Mouse (Mus musculus): ENCODE data around the gene Snupn. TPM values are rescaled to one million over a fixed set of nuclear protein-coding genes. Genes with fewer than 3 reads are reported as not detected.

Gene Snupn
- polyA plus RNA-seq, 1 experiment from 2014 or later = 29.1 TPM

DNA sequence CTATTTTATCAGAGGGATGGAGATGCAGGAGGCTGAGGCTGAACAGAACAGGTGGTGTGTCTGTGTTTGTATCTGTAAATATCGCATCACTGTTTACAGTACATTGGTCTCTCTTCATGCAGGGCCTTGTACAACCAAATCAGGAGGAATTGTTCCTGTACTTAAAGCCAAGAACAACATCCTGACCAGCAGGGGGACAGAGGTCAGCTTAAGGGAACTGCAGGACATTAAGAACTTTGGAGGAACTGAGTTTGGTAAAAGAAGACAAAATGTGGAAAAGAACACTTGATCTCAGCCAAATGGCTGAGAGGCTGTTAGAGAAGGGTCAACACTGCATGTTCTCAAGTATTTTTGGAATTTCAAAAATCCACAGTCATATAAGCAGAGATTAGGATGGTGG is 64.1 kb downstream of the Snupn start:
- no peak overlapping the region for H3K4me3 ChIP-seq
- peaks cover 16% of the 10 kb centered on the region for H3K36me3 ChIP-seq
- no peak for ATAC-seq (ENCODE audit: insufficient number of reproducible peaks, insufficient read depth, low FRiP score, low TSS enrichment)
- H3K27me3 ChIP-seq = no peaks in the 10 kb centered on the region
- no peak overlapping the region for H3K27ac ChIP-seq
- H3K9ac ChIP-seq = no peak overlapping the region
- WGBS = 93% methylated on average over 1 of the region's 1 CpGs
- no peak overlapping the region for H3K4me2 ChIP-seq (replicated peaks)
- no peaks in the 10 kb centered on the region for H3K4me1 ChIP-seq
- no peaks in the 10 kb centered on the region for H3K9me3 ChIP-seq

DNA sequence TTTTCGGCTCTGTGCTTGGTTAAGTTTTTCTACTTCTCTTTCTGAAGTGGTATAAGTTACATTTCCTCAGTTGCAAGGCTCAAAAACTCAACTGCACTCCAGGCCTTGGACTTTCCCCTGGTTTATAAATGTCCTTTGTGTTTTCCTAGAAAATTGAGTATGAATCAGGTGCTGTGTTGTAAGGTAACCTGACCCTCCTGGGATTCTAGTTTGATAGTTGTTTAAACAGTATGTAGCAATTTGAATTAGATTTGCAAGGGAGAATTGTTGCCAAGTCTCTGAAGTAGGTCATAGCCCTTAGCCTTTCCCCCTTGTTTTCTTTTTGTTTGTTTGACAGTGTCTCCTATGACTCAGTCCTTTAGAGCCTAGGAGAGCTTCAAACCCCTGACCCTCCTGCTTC is 67.0 kb downstream of the Snupn start:
- peaks cover 25% of the 10 kb centered on the region for H3K36me3 ChIP-seq

DNA sequence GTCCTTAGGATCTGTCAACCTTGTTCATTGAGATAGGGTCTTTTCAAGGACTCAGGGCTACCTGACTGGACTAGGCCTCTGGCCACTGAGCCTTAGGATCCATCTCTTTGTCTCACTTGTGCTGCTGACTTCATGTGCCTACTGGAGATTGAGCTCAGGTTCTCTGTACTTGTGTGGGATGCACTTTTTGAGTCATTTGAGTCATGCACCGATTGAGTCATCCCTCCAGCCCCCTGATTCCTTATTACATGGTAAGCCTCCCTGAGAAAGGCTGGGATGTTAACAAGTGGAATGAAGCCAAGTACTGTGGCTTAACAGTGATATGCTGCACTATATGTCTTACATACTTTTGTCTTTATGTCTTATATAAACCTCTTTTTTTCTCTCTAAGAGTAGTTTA is 81.1 kb downstream of the Snupn start:
- H3K9me3 ChIP-seq = no peaks in the 10 kb centered on the region
- H3K4me1 ChIP-seq = no peaks in the 10 kb centered on the region
- H3K4me3 ChIP-seq = no peak overlapping the region
- no peak overlapping the region for H3K9ac ChIP-seq
- H3K36me3 ChIP-seq = peaks cover 61% of the 10 kb centered on the region
- WGBS = 90% methylated on average over 1 of the region's 1 CpGs
- H3K4me2 ChIP-seq (replicated peaks) = no peak overlapping the region
- H3K27ac ChIP-seq = no peak overlapping the region
- no peak for ATAC-seq (ENCODE audit: insufficient number of reproducible peaks, insufficient read depth, low FRiP score, low TSS enrichment)
- H3K27me3 ChIP-seq = no peaks in the 10 kb centered on the region

More for the DNA sequence above, 67.0 kb downstream of the Snupn start:
- H3K9me3 ChIP-seq = no peaks in the 10 kb centered on the region
- H3K4me1 ChIP-seq = no peaks in the 10 kb centered on the region
- no peak overlapping the region for H3K27ac ChIP-seq
- no peaks in the 10 kb centered on the region for H3K27me3 ChIP-seq
- no peak overlapping the region for H3K4me2 ChIP-seq (replicated peaks)
- H3K9ac ChIP-seq = no peak overlapping the region
- H3K4me3 ChIP-seq = no peak overlapping the region
- ATAC-seq (ENCODE audit: insufficient number of reproducible peaks, insufficient read depth, low FRiP score, low TSS enrichment) = no peak
- 57% methylated on average over 1 of the region's 1 CpGs for WGBS

Other genes starting within 250 kb of the Snupn start
- gene Lingo1, start 154.4 kb upstream of the Snupn start, polyA plus RNA-seq (2016; fragmentation: Nextera tagmentation; extraction: Ambion mirVana) = 6.8 TPM in 2 replicates
- 0.40 and 0.56 TPM in 2 replicates for gene Odf3l1, start 86.2 kb upstream of the Snupn start, polyA plus RNA-seq (2016; fragmentation: Nextera tagmentation; extraction: Ambion mirVana)
- 9.1 and 10.8 TPM in 2 replicates for gene Cspg4, start 85.8 kb upstream of the Snupn start, polyA plus RNA-seq (2016; fragmentation: Nextera tagmentation; extraction: Ambion mirVana)
- gene Snx33, start 22.5 kb upstream of the Snupn start, polyA plus RNA-seq (2016; fragmentation: Nextera tagmentation; extraction: Ambion mirVana) = 13.8 and 14.4 TPM in 2 replicates
- gene Imp3, start 13.4 kb upstream of the Snupn start, polyA plus RNA-seq (2016; fragmentation: Nextera tagmentation; extraction: Ambion mirVana) = 74.3 and 76.9 TPM in 2 replicates
- 42.5 and 43.4 TPM in 2 replicates for gene Ptpn9, start 44.0 kb downstream of the Snupn start, polyA plus RNA-seq (2016; fragmentation: Nextera tagmentation; extraction: Ambion mirVana)
- gene Sin3a, start 121.2 kb downstream of the Snupn start, polyA plus RNA-seq (2016; fragmentation: Nextera tagmentation; extraction: Ambion mirVana) = 41.7 and 48.2 TPM in 2 replicates
- 70.2 and 88.8 TPM in 2 replicates for gene Man2c1, start 179.8 kb downstream of the Snupn start, polyA plus RNA-seq (2016; fragmentation: Nextera tagmentation; extraction: Ambion mirVana)
- 8.4 and 9.7 TPM in 2 replicates for gene Neil1, start 197.4 kb downstream of the Snupn start, polyA plus RNA-seq (2016; fragmentation: Nextera tagmentation; extraction: Ambion mirVana)
- 94.0 and 100 TPM in 2 replicates for gene Commd4, start 207.5 kb downstream of the Snupn start, polyA plus RNA-seq (2016; fragmentation: Nextera tagmentation; extraction: Ambion mirVana)